Mouse (Mus musculus) G1E (cell line): ENCODE measurements around the gene Spryd3. TPM values are rescaled to one million over a fixed set of nuclear protein-coding genes. Genes with fewer than 3 reads are reported as not detected.

ENCODE experiments used
- ATAC-seq: 2 replicates; pipeline ENCODE4 v1.8.0; 2016; ENCODE audit warnings: mild to moderate bottlenecking; ENCODE audit not compliant: insufficient number of reproducible peaks, poor library complexity, low FRiP score, severe bottlenecking; ENCODE audit errors: extremely low read depth
- DNase-seq: peaks from one replicate; pipeline ENCODE4 v3.0.0; 2012; ENCODE audit warnings: low spot score
- H3K27me3 ChIP-seq: 2 replicates; pipeline ENCODE4 v1.6.1; 2012; ENCODE audit warnings: mild to moderate bottlenecking, low read length, inconsistent platforms; ENCODE audit not compliant: insufficient read depth
- H3K36me3 ChIP-seq: replicated peaks from 2 replicates; pipeline ENCODE3; 2012; ENCODE audit warnings: mild to moderate bottlenecking, inconsistent platforms
- H3K4me1 ChIP-seq: 2 replicates; pipeline ENCODE4 v1.6.1; 2012; ENCODE audit warnings: low read depth, low read length, inconsistent platforms, mixed read lengths; ENCODE audit not compliant: insufficient read depth
- H3K4me3 ChIP-seq: 2 replicates; pipeline ENCODE4 v1.5.1; 2012; ENCODE audit warnings: low read depth, mild to moderate bottlenecking, inconsistent platforms, low read length, moderate library complexity, mixed read lengths
- H3K9me3 ChIP-seq: replicated peaks from 2 replicates; pipeline ENCODE4 v1.6.1; 2012; ENCODE audit warnings: inconsistent platforms
- CTCF ChIP-seq: IDR thresholded peaks from 2 replicates; pipeline ENCODE4 v1.5.1; 2012; ENCODE audit warnings: low read depth, low read length, inconsistent platforms, mixed read lengths
- GATA1 ChIP-seq: IDR thresholded peaks from 2 replicates; pipeline ENCODE4 v1.6.1; 2012; ENCODE audit warnings: borderline replicate concordance, low read length, inconsistent platforms, mixed read lengths
- GATA2 ChIP-seq: IDR thresholded peaks from 2 replicates; pipeline ENCODE4 v1.6.1; 2012; ENCODE audit warnings: low read depth, low read length, inconsistent platforms, borderline replicate concordance
- POLR2AphosphoS5 ChIP-seq: IDR thresholded peaks from 2 replicates; pipeline ENCODE4 v1.6.1; 2012; ENCODE audit warnings: low read depth, low read length, inconsistent platforms; ENCODE audit not compliant: insufficient replicate concordance
- TAL1 ChIP-seq: conservative IDR thresholded peaks from 2 replicates; pipeline ENCODE4 v1.6.1; 2012; ENCODE audit warnings: low read depth, low read length, inconsistent platforms, mixed read lengths
- polyA plus RNA-seq: library from polyadenylated mRNA; stranded (reverse); fragments of >175 nt; gene quantifications from 2 replicates; pipeline ENCODE4 v1.2.3, GENCODE M21; 2012
- total RNA-seq, 2 experiments: library from RNA; stranded (forward) in 1 of 2; stranded (reverse) in 1 of 2; fragments of 200-1000 nt in 1 of 2; fragments of >200 nt in 1 of 2; fragmentation: Nextera tagmentation in 1 of 2; gene quantifications; 2 replicates each; pipeline ENCODE4 v1.2.3; 2014 to 2017

The Spryd3 gene
- 5.3 and 7.1 TPM in 2 replicates for total RNA-seq (2014; fragmentation: Nextera tagmentation)
- total RNA-seq (2017) = 12.1 and 12.3 TPM in 2 replicates
- polyA plus RNA-seq = 12.7 and 14.9 TPM in 2 replicates

- no peaks in the 10 kb centered on the region for H3K9me3 ChIP-seq
- peaks cover 25% of the 10 kb centered on the region for H3K36me3 ChIP-seq
- TF ChIP-seq GATA1 (no peak), POLR2AphosphoS5 (no peak), TAL1 (no peak), GATA2 (no peak), CTCF (no peak)
- peaks cover 37% of the 10 kb centered on the region for H3K4me1 ChIP-seq
- peak; percentile 100 for DNase-seq
- ATAC-seq = peak; percentile 99
- H3K4me3 ChIP-seq = peak within 1 kb of the TSS; percentile 91
- H3K27me3 ChIP-seq = peaks cover under 1% of the 10 kb centered on the region; the same call in 1 of the 2 replicates
These were observed at the start of gene Spryd3 for GRCm38 (mm10) chr15:102136129-102136758. Gene Spryd3 (minus strand): TSS chr15:102136234.

- DNase-seq (no peak), ATAC-seq (no peak)
- H3K27me3 ChIP-seq = peaks cover 11% of the 10 kb centered on the region; the same call in 1 of the 2 replicates
- H3K4me3 ChIP-seq = no peak overlapping the region
- H3K4me1 ChIP-seq = peaks cover 14% of the 10 kb centered on the region
- no peaks in the 10 kb centered on the region for H3K9me3 ChIP-seq
- TF ChIP-seq POLR2AphosphoS5 (no peak), GATA1 (no peak), GATA2 (no peak), TAL1 (no peak), CTCF (no peak)
- H3K36me3 ChIP-seq = peaks cover 5% of the 10 kb centered on the region
These were observed 47.0 kb upstream of the Spryd3 start for GRCm38 (mm10) chr15:102183076-102183475.

GRCm38 (mm10) chr15:102179924-102180323 lies 43.9 kb upstream of the Spryd3 start:
- no peak for DNase-seq
- no peak for ATAC-seq
- no peak for TF ChIP-seq CTCF
- TF ChIP-seq TAL1 = no peak
- no peak for TF ChIP-seq GATA1
- no peak for TF ChIP-seq GATA2
- peaks cover 5% of the 10 kb centered on the region for H3K36me3 ChIP-seq
- H3K4me1 ChIP-seq = peaks cover 31% of the 10 kb centered on the region
- peaks cover 11% of the 10 kb centered on the region; the same call in 1 of the 2 replicates for H3K27me3 ChIP-seq
- H3K4me3 ChIP-seq = no peak overlapping the region
- no peaks in the 10 kb centered on the region for H3K9me3 ChIP-seq

- TF ChIP-seq GATA1 (no peak), POLR2AphosphoS5 (no peak), TAL1 (no peak), GATA2 (no peak), CTCF (no peak)
- ATAC-seq = no peak
- peaks cover 11% of the 10 kb centered on the region; the same call in 1 of the 2 replicates for H3K27me3 ChIP-seq
- peaks cover 31% of the 10 kb centered on the region for H3K4me1 ChIP-seq
- no peaks in the 10 kb centered on the region for H3K9me3 ChIP-seq
- no peak for DNase-seq
- no peak overlapping the region for H3K4me3 ChIP-seq
- peaks cover 5% of the 10 kb centered on the region for H3K36me3 ChIP-seq
These were observed 43.1 kb upstream of the Spryd3 start for GRCm38 (mm10) chr15:102179106-102179505.

- H3K36me3 ChIP-seq = peaks cover 5% of the 10 kb centered on the region
- no peak for ATAC-seq
- TF ChIP-seq GATA2 = no peak
- TF ChIP-seq TAL1 = no peak
- TF ChIP-seq POLR2AphosphoS5 = no peak
- peak; percentile 93 for TF ChIP-seq CTCF
- TF ChIP-seq GATA1 = no peak
- peak; percentile 68 for DNase-seq
- H3K9me3 ChIP-seq = no peaks in the 10 kb centered on the region
- peaks cover 11% of the 10 kb centered on the region; the same call in 1 of the 2 replicates for H3K27me3 ChIP-seq
- no peak overlapping the region for H3K4me3 ChIP-seq
- H3K4me1 ChIP-seq = peaks cover 29% of the 10 kb centered on the region
These were observed 42.2 kb upstream of the Spryd3 start for GRCm38 (mm10) chr15:102178279-102178678.

GRCm38 (mm10) chr15:102177417-102177816 lies 41.4 kb upstream of the Spryd3 start:
- Histone ChIP-seq H3K4me1 (peaks cover 29% of the 10 kb centered on the region), H3K9me3 (no peaks in the 10 kb centered on the region), H3K36me3 (peaks cover 5% of the 10 kb centered on the region), H3K27me3 (peaks cover 11% of the 10 kb centered on the region; the same call in 1 of the 2 replicates), H3K4me3 (no peak overlapping the region)
- ATAC-seq (no peak), DNase-seq (no peak)
- TF ChIP-seq POLR2AphosphoS5 (no peak), GATA1 (no peak), CTCF (no peak), TAL1 (no peak), GATA2 (no peak)
